8 mouse cellular contexts compared by ENCODE assay signal in the genomic region with DNA sequence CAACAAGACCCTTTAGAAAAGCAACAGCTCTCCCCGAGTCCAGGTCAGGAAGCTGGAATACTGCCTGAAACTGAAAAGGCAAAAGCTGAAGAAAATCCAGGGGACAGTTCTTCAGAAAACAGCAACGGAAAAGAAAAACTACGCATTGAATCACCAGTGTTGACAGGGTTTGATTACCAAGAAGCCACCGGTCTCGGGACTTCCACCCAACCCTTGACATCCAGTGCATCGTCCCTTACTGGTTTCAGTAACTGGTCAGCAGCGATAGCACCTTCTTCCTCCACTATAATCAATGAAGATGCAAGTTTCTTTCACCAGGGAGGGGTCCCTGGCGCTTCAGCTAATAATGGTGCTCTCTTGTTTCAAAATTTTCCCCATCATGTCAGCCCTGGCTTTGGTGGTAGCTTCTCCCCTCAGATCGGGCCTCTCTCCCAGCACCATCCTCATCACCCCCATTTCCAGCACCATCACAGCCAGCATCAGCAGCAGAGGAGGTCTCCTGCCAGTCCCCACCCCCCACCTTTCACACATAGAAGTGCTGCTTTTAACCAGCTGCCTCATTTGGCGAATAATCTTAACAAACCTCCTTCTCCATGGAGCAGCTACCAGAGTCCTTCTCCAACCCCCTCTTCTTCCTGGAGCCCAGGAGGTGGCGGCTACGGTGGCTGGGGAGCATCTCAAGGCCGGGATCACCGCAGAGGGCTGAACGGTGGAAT. TPM values are rescaled to one million over a fixed set of nuclear protein-coding genes. Genes with fewer than 3 reads are reported as not detected.
DNase-seq lines count a peak whose midpoint lies in the region; ATAC-seq lines count a peak whose summit lies in the region.

No protein-coding gene starts in this region.

- peak overlapping the region; percentile 19 for H3K4me3 ChIP-seq in forebrain, embryonic 11.5 days (ENCODE audit: low read depth, low read length)
- H3K4me3 ChIP-seq in hindbrain, embryonic 12.5 days = peak overlapping the region; percentile 46
- peak overlapping the region; percentile 48 for H3K4me3 ChIP-seq in midbrain, embryonic 12.5 days

- 71% methylated on average over 15 of the region's 15 CpGs for WGBS in forebrain, embryonic 11.5 days
- WGBS in hindbrain, embryonic 12.5 days = 47% methylated on average over 15 of the region's 15 CpGs
- 65% methylated on average over 15 of the region's 15 CpGs for WGBS in midbrain, embryonic 12.5 days

- peak; percentile 18 for DNase-seq in gastrocnemius, adult 18-20 months (ENCODE audit: low spot score)
- DNase-seq in gastrocnemius, postnatal 4 days (ENCODE audit: low spot score in 2 of 2) = no peak
- peak; percentile 61 for DNase-seq in adrenal gland, postnatal 14 days
- DNase-seq in forebrain, embryonic 11.5 days (ENCODE audit: low spot score) = no peak
- DNase-seq in layer of hippocampus, postnatal 36 days = peak; percentile 41 to 54

- no peaks in the 10 kb centered on the region for H3K36me3 ChIP-seq in forebrain, embryonic 11.5 days (ENCODE audit: control insufficient read depth, insufficient read depth, low read length)
- no peaks in the 10 kb centered on the region for H3K36me3 ChIP-seq in hindbrain, embryonic 12.5 days
- H3K36me3 ChIP-seq in midbrain, embryonic 12.5 days = no peaks in the 10 kb centered on the region

- H3K27me3 ChIP-seq in forebrain, embryonic 11.5 days (ENCODE audit: control insufficient read depth, insufficient read depth, low read length) = no peaks in the 10 kb centered on the region
- no peaks in the 10 kb centered on the region for H3K27me3 ChIP-seq in hindbrain, embryonic 12.5 days
- no peaks in the 10 kb centered on the region for H3K27me3 ChIP-seq in midbrain, embryonic 12.5 days

- H3K4me2 ChIP-seq in forebrain, embryonic 11.5 days (ENCODE audit: low read depth, low read length, severe bottlenecking) = peak overlapping the region; percentile 43
- H3K4me2 ChIP-seq in hindbrain, embryonic 12.5 days (replicated peaks) = peak overlapping the region; percentile 82
- H3K4me2 ChIP-seq in midbrain, embryonic 12.5 days (replicated peaks) = peak overlapping the region; percentile 63

- no peaks in the 10 kb centered on the region for H3K9me3 ChIP-seq in forebrain, embryonic 11.5 days (ENCODE audit: control insufficient read depth, low read length)
- no peaks in the 10 kb centered on the region for H3K9me3 ChIP-seq in hindbrain, embryonic 12.5 days (replicated peaks)
- no peaks in the 10 kb centered on the region for H3K9me3 ChIP-seq in midbrain, embryonic 12.5 days

- H3K9ac ChIP-seq in forebrain, embryonic 11.5 days (ENCODE audit: low read length) = peak overlapping the region; percentile 35
- H3K9ac ChIP-seq in hindbrain, embryonic 12.5 days = peak overlapping the region; percentile 64
- H3K9ac ChIP-seq in midbrain, embryonic 12.5 days (replicated peaks) = peak overlapping the region; percentile 67

- H3K4me1 ChIP-seq in forebrain, embryonic 11.5 days (replicated peaks; ENCODE audit: control insufficient read depth, insufficient read depth, low read length) = 0 out of 2 replicates have a peak, but pooled peaks cover 3% of the 10 kb centered on the region
- H3K4me1 ChIP-seq in hindbrain, embryonic 12.5 days = peaks cover 27% of the 10 kb centered on the region
- peaks cover 19% of the 10 kb centered on the region for H3K4me1 ChIP-seq in midbrain, embryonic 12.5 days

- H3K27ac ChIP-seq in forebrain, embryonic 11.5 days (ENCODE audit: low read depth, low read length) = no peak overlapping the region
- H3K27ac ChIP-seq in hindbrain, embryonic 12.5 days = 0 out of 2 replicates have a peak overlapping the region, but pooled peaks have one; percentile 2
- peak overlapping the region; percentile 61 for H3K27ac ChIP-seq in midbrain, embryonic 12.5 days (replicated peaks)

- no peak for ATAC-seq in forebrain, embryonic 11.5 days (replicated peaks; ENCODE audit: low FRiP score)
- ATAC-seq in hindbrain, embryonic 12.5 days (ENCODE audit: low FRiP score) = no peak
- ATAC-seq in midbrain, embryonic 12.5 days (ENCODE audit: low FRiP score, low read depth) = no peak
- ATAC-seq in megakaryocyte-erythroid progenitor cell, adult 5-6 weeks (replicated peaks; ENCODE audit: low FRiP score, low TSS enrichment, poor library complexity, severe bottlenecking) = no peak

RNA-seq across cellular contexts. Expression of a gene that starts 0.7 kb away (rescaled TPM):
- 100 to 1,000 TPM in 1 of 2 experiments, 10 to 100 TPM in 1; 98.3 to 115 TPM for total RNA-seq in gastrocnemius, adult 18-20 months (2021)
- 10 to 100 TPM; 69.5 to 76.1 TPM for total RNA-seq in gastrocnemius, postnatal 4 days (2021)
- 93.1 and 152 TPM in 2 replicates for total RNA-seq in adrenal gland, postnatal 14 days (2021)
- 8.7 and 10.2 TPM in 2 replicates for polyA plus RNA-seq in forebrain, embryonic 11.5 days (2014; fragmentation: Nextera tagmentation; extraction: Ambion mirVana)
- 16.0 and 18.6 TPM in 2 replicates for polyA plus RNA-seq in hindbrain, embryonic 12.5 days (2016; fragmentation: Nextera tagmentation; extraction: Ambion mirVana)
- total RNA-seq in layer of hippocampus, postnatal 36 days (2021) = 100 to 1,000 TPM; 156 to 163 TPM
- 14.6 and 15.5 TPM in 2 replicates for polyA plus RNA-seq in midbrain, embryonic 12.5 days (2016; fragmentation: Nextera tagmentation; extraction: Ambion mirVana)
- total RNA-seq in megakaryocyte-erythroid progenitor cell, adult 5-6 weeks (2014; fragmentation: Nextera tagmentation) = 9.9 and 10.2 TPM in 2 replicates
- 8.7 and 13.2 TPM in 2 replicates for total RNA-seq in megakaryocyte-erythroid progenitor cell, adult 5-6 weeks (2017)

Comparison
In these comparisons a context has a peak if more than half of its experiments do, and no peak if none do; other contexts are left out.
1. DNase-seq: peak in gastrocnemius, adult 18-20 months (single experiment), adrenal gland, postnatal 14 days (single experiment) and layer of hippocampus, postnatal 36 days (2 of 2); none in gastrocnemius, postnatal 4 days (0 of 2) and forebrain, embryonic 11.5 days (single experiment).
2. Peak in every context shown above with its lines, with median percentiles within 50 percentile points of each other: H3K4me2 ChIP-seq, H3K4me3 ChIP-seq and H3K9ac ChIP-seq.